Mouse (Mus musculus) forebrain, embryonic 16.5 days (tissue): ENCODE data around the gene Slc5a11. TPM values are rescaled to one million over a fixed set of nuclear protein-coding genes. Genes with fewer than 3 reads are reported as not detected.

Source experiments
- ATAC-seq: fragments of 200-750 bp; cut with Nextera tagmentation; 2 replicates; pipeline ENCODE4 v1.8.0; 2017; ENCODE audit warnings: mild to moderate bottlenecking, moderate library complexity
- H3K27ac ChIP-seq: fragments of 300-500 bp; sonication (generic); 2 replicates; pipeline ENCODE4 v1.5.1; 2014; ENCODE audit warnings: low read length, control low read depth
- H3K27me3 ChIP-seq: fragments of 300-500 bp; sonication (generic); replicated peaks from 2 replicates; pipeline ENCODE4 v1.6.1; 2014; ENCODE audit warnings: low read length; ENCODE audit not compliant: control insufficient read depth, insufficient read depth
- H3K36me3 ChIP-seq: fragments of 300-500 bp; sonication (generic); 2 replicates; pipeline ENCODE4 v1.6.1; 2014; ENCODE audit not compliant: control insufficient read depth, insufficient read depth
- H3K4me1 ChIP-seq: fragments of 300-500 bp; sonication (generic); replicated peaks from 2 replicates; pipeline ENCODE4 v1.6.1; 2014; ENCODE audit warnings: low read length; ENCODE audit not compliant: control insufficient read depth, insufficient read depth
- H3K4me2 ChIP-seq: fragments of 300-500 bp; sonication (generic); 2 replicates; pipeline ENCODE4 v1.6.1; 2014; ENCODE audit warnings: mild to moderate bottlenecking, low read length, control low read depth
- H3K4me3 ChIP-seq: fragments of 300-500 bp; sonication (generic); replicated peaks from 2 replicates; pipeline ENCODE4 v1.5.1; 2014; ENCODE audit warnings: mild to moderate bottlenecking, low read length, control low read depth
- H3K9ac ChIP-seq: fragments of 300-500 bp; sonication (generic); replicated peaks from 2 replicates; pipeline ENCODE4 v1.6.1; 2014; ENCODE audit warnings: low read depth, low read length, control low read depth
- H3K9me3 ChIP-seq: fragments of 300-500 bp; sonication (generic); 2 replicates; pipeline ENCODE4 v1.6.1; 2016; ENCODE audit warnings: low read length; ENCODE audit not compliant: control insufficient read depth
- WGBS: fragments of 180-500 bp; shearing (Covaris S2); extraction: QIAGEN DNeasy Blood & Tissue Kit; methylation state at CpG from one replicate; pipeline ENCODE4 v1.1.7; 2014; 5-methylcytosine and 5-hydroxymethylcytosine counted together
- polyA plus RNA-seq: library from polyadenylated mRNA; unstranded; fragments of >200 nt; fragmentation: Nextera tagmentation; extraction: Ambion mirVana; gene quantifications from 2 replicates; pipeline ENCODE4 v1.2.1, GENCODE M21; 2015

Slc5a11 gene
- polyA plus RNA-seq, 1 experiment from 2014 or later, result 0.75 TPM

GRCm38 (mm10) chr7:123188462-123188861, 26.1 kb upstream of the Slc5a11 start:
- WGBS, result 91% methylated on average over 3 of the region's 3 CpGs
- Histone ChIP-seq H3K27me3 (no peaks in the 10 kb centered on the region), H3K27ac (no peak overlapping the region), H3K4me2 (no peak overlapping the region), H3K4me3 (no peak overlapping the region), H3K9ac (no peak overlapping the region), H3K36me3 (peaks cover 48% of the 10 kb centered on the region), H3K9me3 (no peaks in the 10 kb centered on the region), H3K4me1 (no peaks in the 10 kb centered on the region)
- no peak for ATAC-seq

DNA sequence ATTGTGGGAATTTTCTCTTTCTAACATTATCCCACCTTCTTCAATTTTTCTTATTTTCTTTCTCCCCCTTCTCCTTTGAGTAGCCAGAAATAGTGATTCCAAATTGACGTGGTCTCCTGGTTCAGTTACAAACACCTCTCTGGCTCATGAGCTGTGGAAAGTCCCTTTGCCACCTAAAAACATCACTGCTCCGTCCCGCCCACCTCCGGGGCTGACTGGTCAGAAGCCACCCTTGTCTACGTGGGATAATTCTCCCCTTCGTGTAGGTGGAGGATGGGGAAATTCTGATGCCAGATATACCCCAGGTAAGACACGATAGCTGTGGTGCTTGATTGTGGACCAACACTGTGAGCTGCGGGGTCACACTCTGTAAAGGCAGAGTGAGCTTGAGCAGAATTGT, 24.8 kb upstream of the Slc5a11 start:
- no peak for ATAC-seq
- Histone ChIP-seq H3K9me3 (no peaks in the 10 kb centered on the region), H3K4me3 (no peak overlapping the region), H3K9ac (no peak overlapping the region), H3K27ac (no peak overlapping the region), H3K27me3 (no peaks in the 10 kb centered on the region), H3K4me2 (no peak overlapping the region), H3K36me3 (peaks cover 46% of the 10 kb centered on the region), H3K4me1 (no peaks in the 10 kb centered on the region)
- WGBS, result 99% methylated on average over 8 of the region's 8 CpGs

DNA sequence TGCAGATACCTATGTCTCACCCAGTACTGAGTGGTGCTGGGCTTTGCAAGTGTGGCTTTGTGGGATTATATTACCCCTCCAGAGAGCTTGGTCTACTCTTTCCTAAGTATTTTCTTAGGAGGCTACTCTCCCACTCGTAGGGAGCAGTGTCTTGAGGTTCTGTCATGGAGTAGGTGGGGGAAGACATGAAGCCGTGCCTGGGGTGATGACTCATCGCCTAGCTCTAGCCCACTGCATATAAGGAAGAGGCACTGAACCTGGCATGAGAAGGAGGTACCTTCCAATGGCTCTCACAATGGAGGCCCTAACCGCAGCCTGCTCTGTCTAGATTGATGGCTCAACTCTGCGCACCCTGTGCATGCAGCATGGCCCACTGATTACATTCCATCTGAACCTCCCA, 22.8 kb upstream of the Slc5a11 start:
- Histone ChIP-seq H3K4me3 (no peak overlapping the region), H3K36me3 (peaks cover 41% of the 10 kb centered on the region), H3K27ac (no peak overlapping the region), H3K4me1 (no peaks in the 10 kb centered on the region), H3K9me3 (no peaks in the 10 kb centered on the region), H3K4me2 (no peak overlapping the region), H3K9ac (no peak overlapping the region), H3K27me3 (no peaks in the 10 kb centered on the region)
- no peak for ATAC-seq
- WGBS, result 91% methylated on average over 5 of the region's 5 CpGs

GRCm38 (mm10) chr7:123193201-123193600, 21.4 kb upstream of the Slc5a11 start:
- H3K36me3 ChIP-seq, result peaks cover 33% of the 10 kb centered on the region

DNA sequence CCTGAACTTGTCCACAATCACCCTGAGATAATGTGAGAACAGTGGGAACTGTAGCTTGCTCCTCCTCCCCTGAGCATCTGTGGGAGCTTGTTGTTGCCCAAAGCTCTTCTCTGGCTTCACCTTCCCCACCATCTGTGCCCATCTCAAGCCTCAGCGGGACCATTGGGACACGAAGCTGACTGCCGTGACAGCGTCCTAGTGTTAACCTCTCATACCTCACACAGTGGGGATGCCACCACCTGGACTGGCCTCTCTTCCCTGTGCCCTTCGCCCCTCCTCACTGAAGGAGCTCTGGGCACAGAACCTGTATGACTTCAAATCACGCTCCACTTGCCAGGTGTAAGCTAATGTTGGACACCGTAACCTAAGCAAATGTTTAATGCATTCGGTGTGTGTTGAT, 19.9 kb upstream of the Slc5a11 start:
- 88% methylated on average over 8 of the region's 8 CpGs for WGBS
- no peak for ATAC-seq
- no peaks in the 10 kb centered on the region for H3K4me1 ChIP-seq

More at GRCm38 (mm10) chr7:123193201-123193600, 21.4 kb upstream of the Slc5a11 start:
- H3K9me3 ChIP-seq, result no peaks in the 10 kb centered on the region
- H3K4me1 ChIP-seq, result no peaks in the 10 kb centered on the region
- 96% methylated on average over 12 of the region's 12 CpGs for WGBS
- no peak for ATAC-seq
- H3K4me3 ChIP-seq, result no peak overlapping the region
- H3K27ac ChIP-seq, result no peak overlapping the region
- H3K4me2 ChIP-seq, result no peak overlapping the region
- H3K9ac ChIP-seq, result no peak overlapping the region
- no peaks in the 10 kb centered on the region for H3K27me3 ChIP-seq

DNA sequence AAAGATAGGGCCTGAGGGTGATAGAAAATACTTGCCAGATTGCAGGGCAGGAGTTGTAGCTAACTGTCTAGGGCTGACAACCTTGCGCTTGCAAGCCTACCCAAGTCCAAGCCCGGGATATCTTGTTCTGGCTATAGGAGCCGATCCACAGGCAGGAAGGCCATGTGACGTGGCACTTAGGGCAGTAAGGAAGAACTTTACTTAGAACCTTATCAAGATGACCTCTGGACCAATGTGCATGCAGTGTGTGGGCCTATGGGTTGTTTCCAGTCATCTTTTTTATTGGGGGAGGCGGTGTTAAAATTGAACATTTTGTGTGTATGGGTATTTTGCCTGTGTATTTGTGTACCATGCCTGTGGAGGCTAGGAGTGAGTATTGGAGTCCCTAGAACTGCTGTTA, 18.1 kb upstream of the Slc5a11 start:
- no peak overlapping the region for H3K9ac ChIP-seq
- no peaks in the 10 kb centered on the region for H3K4me1 ChIP-seq
- peaks cover 15% of the 10 kb centered on the region for H3K36me3 ChIP-seq
- no peak overlapping the region for H3K27ac ChIP-seq
- no peaks in the 10 kb centered on the region for H3K27me3 ChIP-seq
- H3K4me2 ChIP-seq, result no peak overlapping the region
- no peak for ATAC-seq
- WGBS, result 92% methylated on average over 5 of the region's 5 CpGs
- H3K4me3 ChIP-seq, result no peak overlapping the region
- no peaks in the 10 kb centered on the region for H3K9me3 ChIP-seq

More for the DNA sequence above, 19.9 kb upstream of the Slc5a11 start:
- Histone ChIP-seq H3K27ac (no peak overlapping the region), H3K4me3 (no peak overlapping the region), H3K9me3 (no peaks in the 10 kb centered on the region), H3K4me2 (no peak overlapping the region), H3K9ac (no peak overlapping the region), H3K27me3 (no peaks in the 10 kb centered on the region), H3K36me3 (peaks cover 25% of the 10 kb centered on the region)

- Histone ChIP-seq H3K4me2 (no peak overlapping the region), H3K36me3 (peaks cover 5% of the 10 kb centered on the region), H3K27me3 (no peaks in the 10 kb centered on the region), H3K9ac (no peak overlapping the region), H3K4me1 (no peaks in the 10 kb centered on the region), H3K27ac (no peak overlapping the region), H3K9me3 (no peaks in the 10 kb centered on the region), H3K4me3 (no peak overlapping the region)
- WGBS, result 85% methylated on average over 10 of the region's 10 CpGs
- no peak for ATAC-seq
These were observed 15.9 kb upstream of the Slc5a11 start for GRCm38 (mm10) chr7:123198695-123199094.

DNA sequence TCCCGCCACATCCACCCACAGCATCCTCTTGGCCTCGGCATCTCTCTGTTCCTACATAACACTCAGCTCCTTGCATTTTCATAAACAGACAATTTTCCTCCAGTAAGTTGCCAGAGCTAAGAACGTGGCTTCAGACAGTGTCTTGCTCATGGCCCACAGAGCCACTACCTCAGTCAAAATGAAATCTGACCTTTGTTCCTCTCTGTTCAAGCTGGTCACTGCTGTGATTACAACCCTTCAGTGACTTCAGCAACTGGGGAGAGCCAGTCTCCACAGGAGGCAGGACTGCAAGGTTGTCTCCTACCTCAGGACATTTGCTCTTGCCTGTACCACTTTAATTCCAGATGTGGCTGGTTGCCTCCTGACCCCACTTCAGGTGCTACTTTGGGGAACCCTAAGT, 15.4 kb upstream of the Slc5a11 start:
- Histone ChIP-seq H3K4me2 (no peak overlapping the region), H3K27ac (no peak overlapping the region), H3K27me3 (no peaks in the 10 kb centered on the region), H3K4me1 (no peaks in the 10 kb centered on the region), H3K36me3 (peaks cover 5% of the 10 kb centered on the region), H3K4me3 (no peak overlapping the region), H3K9ac (no peak overlapping the region), H3K9me3 (no peaks in the 10 kb centered on the region)
- ATAC-seq, result no peak
- 86% methylated on average over 3 of the region's 3 CpGs for WGBS

DNA sequence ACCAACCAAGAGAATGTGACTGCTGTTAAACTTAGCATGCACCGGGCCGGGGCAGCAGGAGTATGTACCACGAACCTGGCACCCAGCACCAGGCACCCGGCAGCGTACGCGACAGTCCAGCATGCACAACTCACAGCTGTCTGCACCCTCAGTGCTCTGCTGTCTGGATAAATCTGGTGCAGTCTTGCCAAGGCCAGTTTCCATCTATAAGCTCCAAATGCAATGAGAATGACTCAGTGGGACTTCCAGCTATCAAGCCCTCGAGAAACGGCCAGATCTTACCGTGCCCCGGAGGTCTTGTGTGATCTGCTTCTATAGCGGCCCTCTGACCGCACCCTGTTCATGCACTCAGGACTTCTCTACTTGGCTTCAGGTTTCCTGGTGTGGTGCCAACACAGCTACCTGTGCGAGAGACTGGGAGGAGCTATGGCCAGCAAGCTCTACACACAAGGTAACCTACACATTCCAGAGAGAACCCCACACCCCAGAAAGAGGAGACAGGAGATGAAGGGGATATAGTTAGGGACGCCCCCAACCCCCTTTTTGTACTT, 14.8 kb upstream of the Slc5a11 start:
- H3K9me3 ChIP-seq, result no peaks in the 10 kb centered on the region
- H3K4me1 ChIP-seq, result no peaks in the 10 kb centered on the region
- no peak overlapping the region for H3K9ac ChIP-seq
- no peak overlapping the region for H3K27ac ChIP-seq
- peaks cover 2% of the 10 kb centered on the region for H3K36me3 ChIP-seq
- 91% methylated on average over 15 of the region's 15 CpGs for WGBS
- ATAC-seq, result no peak
- H3K4me2 ChIP-seq, result no peak overlapping the region
- H3K4me3 ChIP-seq, result no peak overlapping the region
- no peaks in the 10 kb centered on the region for H3K27me3 ChIP-seq

DNA sequence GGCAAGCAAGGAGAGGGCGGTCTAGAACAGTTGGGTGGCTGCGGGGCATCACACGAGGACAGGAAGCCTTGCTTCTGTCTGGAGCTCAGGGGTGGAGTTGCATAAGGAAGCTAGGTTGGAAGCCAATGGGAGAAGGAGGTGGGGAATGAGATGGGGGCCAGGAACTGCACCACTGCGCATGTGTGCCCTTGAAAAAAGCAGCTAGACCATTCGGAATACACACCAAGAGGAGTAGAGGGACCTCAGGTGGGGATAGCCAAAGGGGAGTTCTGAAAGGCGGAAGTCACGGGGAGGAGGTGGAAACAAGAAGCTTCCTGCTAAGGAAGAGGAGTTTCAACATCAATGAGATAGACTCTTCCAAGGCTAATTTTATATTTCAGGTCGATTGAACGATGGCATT, 13.9 kb upstream of the Slc5a11 start:
- ATAC-seq, result no peak
- Histone ChIP-seq H3K4me2 (no peak overlapping the region), H3K9ac (no peak overlapping the region), H3K27ac (no peak overlapping the region), H3K4me1 (no peaks in the 10 kb centered on the region), H3K27me3 (no peaks in the 10 kb centered on the region), H3K4me3 (no peak overlapping the region), H3K9me3 (no peaks in the 10 kb centered on the region), H3K36me3 (no peaks in the 10 kb centered on the region)
- 83% methylated on average over 9 of the region's 9 CpGs for WGBS
